Mouse (Mus musculus): ENCODE measurements at regions not wholly inside any gene's neighbourhood (a gene's known extent, or its start where the extent isn't known, plus 50 kb on each side); places are given as distances from the start of the nearest gene placed in this dataset.

GRCm38 (mm10) chr9:49954601-49955000, 155.9 kb upstream of the Ncam1 start:
- no peak for DNase-seq (ENCODE audit: low read depth, low spot score)

GRCm38 (mm10) chr9:49950321-49950720, 151.6 kb upstream of the Ncam1 start:
- DNase-seq (ENCODE audit: low read depth, low spot score) = no peak

- DNase-seq (ENCODE audit: low read depth, low spot score) = no peak
These were observed 149.8 kb upstream of the Ncam1 start for GRCm38 (mm10) chr9:49948546-49948945.

DNA sequence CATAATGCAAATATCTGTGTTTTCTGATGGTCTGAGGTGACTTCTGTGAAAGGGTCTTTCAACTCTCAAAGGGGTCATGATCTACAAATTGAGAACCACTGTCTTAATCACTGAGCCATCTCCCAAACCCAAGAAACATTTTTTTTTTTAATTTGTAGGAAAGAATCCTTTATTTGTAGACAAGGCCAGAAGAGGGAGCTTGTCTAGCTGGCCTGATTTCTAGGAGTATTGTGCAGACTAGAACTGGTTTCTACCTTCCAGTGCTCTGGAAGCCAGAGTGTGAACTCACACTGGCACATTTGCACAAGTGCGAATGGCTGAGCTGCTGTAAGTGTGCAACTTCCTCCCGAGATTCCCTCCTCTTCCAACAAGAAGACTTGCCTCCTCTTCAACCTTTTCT, 148.1 kb upstream of the Ncam1 start:
- no peak for DNase-seq (ENCODE audit: low read depth, low spot score)

- no peak for DNase-seq (ENCODE audit: low read depth, low spot score)
These were observed 137.0 kb upstream of the Ncam1 start for GRCm38 (mm10) chr9:49935555-49936376.

DNA sequence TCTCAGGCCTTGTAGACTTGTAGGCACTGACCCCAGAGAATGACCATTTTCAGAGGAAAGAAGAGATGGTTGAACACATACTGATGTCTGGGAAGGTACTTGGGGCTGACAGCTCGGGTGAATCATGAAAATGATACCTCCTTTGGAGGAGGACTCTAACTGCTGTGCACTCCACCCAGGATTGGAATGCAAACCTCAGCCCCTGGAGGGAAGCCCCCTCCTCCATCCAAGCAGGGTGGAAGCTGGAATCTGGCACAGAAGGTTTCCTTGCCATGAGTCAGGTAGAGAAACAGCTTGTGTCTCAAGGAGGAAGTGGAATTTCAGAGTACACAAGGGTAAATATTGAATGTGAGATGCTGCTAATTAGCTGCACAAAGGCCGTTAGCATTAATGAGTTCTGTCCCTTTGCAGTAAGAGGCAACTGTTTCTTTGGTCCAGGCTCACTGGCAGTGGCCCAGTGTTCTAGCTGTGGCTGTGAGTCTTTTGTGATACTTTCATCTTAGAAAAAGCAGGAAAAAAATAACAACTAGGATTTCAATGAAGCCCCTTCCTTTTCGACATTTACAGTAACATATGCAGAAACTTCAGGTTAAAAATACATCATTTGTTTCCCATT, 129.4 kb upstream of the Ncam1 start:
- no peak for DNase-seq (ENCODE audit: low read depth, low spot score)

DNA sequence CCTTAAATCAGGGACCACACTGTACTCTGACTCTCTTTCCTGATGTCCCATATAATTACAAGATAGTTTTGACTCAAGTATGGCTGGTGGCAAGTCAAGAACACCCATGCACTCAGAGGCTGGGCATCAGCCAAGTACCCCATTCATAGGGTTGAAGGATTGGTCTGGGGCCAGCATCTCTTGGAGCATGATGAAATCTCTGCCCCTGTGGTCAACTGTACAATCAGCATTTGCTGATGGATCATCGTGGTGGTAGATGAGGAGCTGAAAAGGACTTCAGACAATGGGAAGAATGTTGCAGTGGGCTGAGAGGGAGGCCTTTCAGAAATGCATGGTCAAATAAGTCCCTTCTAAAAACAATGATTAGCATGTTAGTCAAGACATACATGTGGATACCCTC, 128.6 kb upstream of the Ncam1 start:
- no peak for DNase-seq (ENCODE audit: low read depth, low spot score)

GRCm38 (mm10) chr9:49925796-49926195, 127.1 kb upstream of the Ncam1 start:
- DNase-seq (ENCODE audit: low read depth, low spot score) = no peak

DNA sequence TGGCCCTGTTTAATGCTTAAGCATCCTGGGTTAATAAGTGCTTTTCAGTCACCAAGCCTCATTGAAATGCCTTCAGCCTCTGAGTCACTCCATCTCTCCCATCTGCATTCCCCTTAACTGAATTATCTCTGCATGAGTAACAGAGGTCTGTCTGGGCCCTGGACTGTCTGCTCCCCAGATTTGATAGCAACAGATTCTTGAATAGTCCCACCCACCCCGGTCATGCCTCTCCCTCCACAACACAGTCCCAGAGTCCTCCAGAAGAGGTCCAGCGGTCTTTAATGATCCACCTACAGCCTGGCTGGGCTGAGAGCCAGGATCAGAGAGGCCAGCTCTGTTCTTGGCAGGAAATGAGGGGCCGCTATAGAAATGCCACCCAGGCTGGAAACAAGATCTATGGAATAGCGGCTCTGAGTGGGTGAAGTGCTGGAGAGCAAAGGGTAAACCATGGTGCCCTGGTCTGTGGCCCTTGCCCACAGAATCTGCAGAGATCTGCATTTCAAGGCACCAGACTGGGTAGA, 125.3 kb upstream of the Ncam1 start:
- no peak for DNase-seq (ENCODE audit: low read depth, low spot score)

DNA sequence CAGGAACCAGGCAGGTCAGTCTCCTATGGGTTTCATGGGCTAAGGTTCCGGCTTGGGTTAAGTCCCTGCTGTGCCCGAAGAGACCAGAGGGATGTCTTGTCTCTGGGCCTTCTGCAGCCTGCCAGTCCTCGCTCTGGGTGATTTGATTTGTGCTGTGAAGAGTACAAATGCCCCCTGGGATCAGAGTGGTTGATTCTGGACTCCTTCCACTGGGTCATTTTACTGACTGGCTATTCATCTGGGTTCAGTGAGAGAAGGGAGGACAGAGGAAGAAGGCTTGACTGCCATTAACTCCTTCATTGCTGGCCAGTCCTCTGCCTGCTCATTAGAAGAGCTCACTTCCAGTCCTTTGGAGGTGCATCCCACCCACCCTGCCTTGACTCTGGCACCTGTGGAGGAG, 124.0 kb upstream of the Ncam1 start:
- DNase-seq (ENCODE audit: low read depth, low spot score) = no peak

- DNase-seq (ENCODE audit: low read depth, low spot score) = no peak
These were observed 123.4 kb upstream of the Ncam1 start for GRCm38 (mm10) chr9:49922162-49922561.

DNA sequence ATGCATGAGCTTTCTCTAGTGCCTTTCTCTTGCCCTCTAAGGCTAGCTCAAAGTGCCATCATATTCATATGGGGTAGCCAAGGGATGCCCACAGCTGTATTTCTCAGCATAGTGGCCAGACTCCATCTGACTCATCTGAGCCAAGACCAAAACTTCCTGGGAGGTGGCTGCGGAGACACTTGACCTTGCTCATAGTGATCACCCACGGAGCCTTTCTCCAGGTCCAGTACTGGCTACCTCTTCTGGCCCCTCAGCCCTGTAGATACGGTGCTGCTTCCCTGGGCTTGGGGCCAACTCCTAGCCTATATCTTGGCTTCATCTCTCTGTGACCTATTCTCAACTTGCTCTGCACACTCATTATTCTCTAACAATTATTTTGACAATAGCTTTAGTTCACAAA, 122.6 kb upstream of the Ncam1 start:
- no peak for DNase-seq (ENCODE audit: low read depth, low spot score)

DNA sequence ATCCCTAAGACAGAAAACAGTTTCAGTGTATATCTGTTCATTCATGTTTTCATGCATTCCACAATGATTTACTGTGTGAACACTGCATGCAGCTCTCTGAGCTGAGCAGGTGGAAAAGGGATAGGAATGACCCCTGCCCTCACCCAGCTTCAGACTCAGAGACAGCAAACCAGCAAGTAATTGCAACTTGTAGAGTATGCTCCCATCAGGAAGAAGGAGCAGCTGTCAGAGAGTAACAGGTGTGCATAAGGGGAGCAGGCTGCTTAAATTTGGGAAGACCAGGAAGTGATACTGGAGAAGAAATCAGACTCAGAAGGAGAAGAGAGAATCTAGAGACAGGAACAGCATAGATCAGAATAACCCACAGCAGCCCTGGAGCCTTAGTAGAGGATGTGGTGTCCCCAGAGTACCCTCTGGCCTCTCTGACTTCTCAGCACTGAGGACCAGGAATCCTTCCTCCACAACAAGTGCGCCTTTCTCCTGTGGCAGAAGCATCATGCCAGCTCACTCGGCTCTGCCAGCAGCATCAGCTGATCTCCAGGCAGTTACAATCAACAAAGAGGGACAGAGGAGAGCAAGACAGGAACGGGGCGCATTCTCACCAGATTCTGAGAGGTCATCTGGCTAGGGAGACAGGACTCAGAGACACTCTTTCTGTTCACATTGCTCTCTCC, 116.5 kb upstream of the Ncam1 start:
- no peak for DNase-seq (ENCODE audit: low read depth, low spot score)

- DNase-seq (ENCODE audit: low read depth, low spot score) = no peak
These were observed 115.0 kb upstream of the Ncam1 start for GRCm38 (mm10) chr9:49913677-49914076.

GRCm38 (mm10) chr9:49912306-49912705, 113.6 kb upstream of the Ncam1 start:
- no peak for DNase-seq (ENCODE audit: low read depth, low spot score)

- no peak for DNase-seq (ENCODE audit: low read depth, low spot score)
These were observed 107.6 kb upstream of the Ncam1 start for GRCm38 (mm10) chr9:49906306-49906705.

DNA sequence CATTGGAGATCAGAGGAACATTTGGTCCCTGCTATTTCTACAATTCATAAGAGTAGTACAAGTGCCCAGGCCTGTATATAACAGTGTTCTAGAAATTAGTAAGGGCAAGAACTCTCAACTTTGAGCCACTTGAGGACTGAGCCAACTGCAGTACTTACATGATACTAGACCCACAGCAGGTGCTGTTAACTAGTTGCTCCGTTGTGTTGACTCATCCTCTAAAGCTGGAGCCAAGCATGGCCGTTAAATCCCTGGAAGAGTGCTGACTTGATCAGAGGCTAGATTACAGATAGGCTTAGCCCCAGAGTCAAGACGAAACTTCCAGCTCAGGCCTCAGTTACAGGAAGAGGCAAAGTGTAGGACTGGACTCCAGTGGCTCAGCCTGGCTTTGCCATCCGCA, 107.0 kb upstream of the Ncam1 start:
- DNase-seq (ENCODE audit: low read depth, low spot score) = peak; percentile 28

GRCm38 (mm10) chr9:49898947-49899346, 100.2 kb upstream of the Ncam1 start:
- DNase-seq (ENCODE audit: low read depth, low spot score) = no peak

- DNase-seq (ENCODE audit: low read depth, low spot score) = peak; percentile 31
These were observed 86.0 kb upstream of the Ncam1 start for GRCm38 (mm10) chr9:49884516-49885343.

DNA sequence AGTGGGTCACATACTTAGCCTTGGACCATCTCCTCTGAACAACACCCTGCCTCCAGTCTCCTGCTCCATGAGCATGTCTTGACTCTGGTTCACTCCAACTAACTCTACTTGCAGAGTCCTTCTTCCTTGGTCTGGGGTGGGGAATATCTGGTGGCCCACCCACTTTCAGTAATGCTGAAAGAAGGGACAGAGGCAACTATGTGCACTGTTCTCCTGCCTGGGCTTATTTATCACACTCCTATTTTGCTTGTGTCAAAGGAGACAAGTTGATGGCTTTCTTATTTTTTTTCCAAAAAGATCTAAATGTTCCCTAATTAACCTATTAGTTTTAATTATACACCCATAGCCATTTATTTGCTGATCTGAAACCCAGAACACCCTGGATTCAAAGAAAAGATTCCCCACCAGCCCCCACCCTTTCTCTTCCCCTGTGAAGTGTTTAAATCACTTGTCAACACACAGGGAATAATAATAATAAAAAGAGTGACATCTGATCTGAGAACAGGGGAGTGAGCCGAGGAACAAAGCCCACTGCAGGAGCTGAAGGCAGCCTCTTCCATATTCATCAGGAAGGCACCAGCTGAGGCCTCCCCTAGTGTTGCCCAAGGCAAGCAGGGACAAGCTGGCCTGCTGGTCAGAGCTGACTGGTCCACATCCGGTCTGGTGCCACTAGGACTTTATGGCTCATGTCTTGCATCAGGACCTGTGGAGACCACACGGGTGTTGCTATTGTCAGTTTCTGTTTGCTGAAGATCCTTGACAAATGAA, 80.8 kb upstream of the Ncam1 start:
- DNase-seq (ENCODE audit: low read depth, low spot score) = no peak

- no peak for DNase-seq (ENCODE audit: low read depth, low spot score)
These were observed 76.2 kb upstream of the Ncam1 start for GRCm38 (mm10) chr9:49874881-49875280.
